6 mouse cellular contexts compared by ENCODE assay signal in genomic region chr12:20884104-20884503, GRCm38 (mm10).
A peak's percentile ranks its signal among the peaks of the same experiment; 100 is the strongest.
DNase-seq lines count a peak whose midpoint lies in the region; ATAC-seq and TF ChIP-seq lines count a peak whose summit lies in the region.
"Not testable (repeated sequence)": the region's sequence is repeated elsewhere in the genome, so short reads cannot be mapped to it uniquely, and the experiment has no call there.

No protein-coding gene starts in this region.

- H3K27me3 ChIP-seq in ES-Bruce4 (ENCODE audit: control insufficient read depth, insufficient read depth, low read length, poor library complexity, severe bottlenecking); heart, adult 2 months (ENCODE audit: control insufficient read depth, insufficient read depth, low read length); lung, embryonic 14.5 days (ENCODE audit: insufficient read depth, low read length); stomach, postnatal 0 days (ENCODE audit: control insufficient read depth, insufficient read depth, low read length): not testable (repeated sequence)

- TF ChIP-seq CTCF in ES-Bruce4 (IDR thresholded peaks at IDR 0.05; ENCODE audit: low read depth, low read length): peak; percentile 68
- peak; percentile 25; the same call in 1 of the 2 replicates for TF ChIP-seq CTCF in bone marrow macrophage, adult 2 months (IDR thresholded peaks at IDR 0.05; ENCODE audit: low read depth, low read length)
- TF ChIP-seq CTCF in heart, adult 2 months (IDR thresholded peaks at IDR 0.05): peak; percentile 15; the same call in 1 of the 2 replicates
- TF ChIP-seq CTCF in layer of hippocampus, adult 2 months (conservative IDR thresholded peaks at IDR 0.05): peak; percentile 48
- peak; percentile 38; the same call in 1 of the 2 replicates for TF ChIP-seq CTCF in lung, embryonic 14.5 days (IDR thresholded peaks at IDR 0.05; ENCODE audit: low read depth)
- TF ChIP-seq CTCF in stomach, postnatal 0 days (IDR thresholded peaks at IDR 0.05; ENCODE audit: low read depth): peak; percentile 12; the same call in 1 of the 2 replicates

- intact Hi-C loops in heart, adult 2 months (cut with DNase I): not testable (repeated sequence)

- H3K79me2 ChIP-seq in heart, adult 2 months (replicated peaks; ENCODE audit: control insufficient read depth, insufficient read depth, low read length): not testable (repeated sequence)

- not testable (repeated sequence) for H3K4me3 ChIP-seq in ES-Bruce4 (ENCODE audit: low read depth, low read length); bone marrow macrophage, adult 2 months (ENCODE audit: insufficient read depth, low read length); heart, adult 2 months; layer of hippocampus, adult 2 months; lung, embryonic 14.5 days (ENCODE audit: low read depth, low read length); stomach, postnatal 0 days (ENCODE audit: low read depth, low read length)

- not testable (repeated sequence) for TF ChIP-seq POLR2A in ES-Bruce4 (IDR thresholded peaks at IDR 0.05; ENCODE audit: insufficient read depth, low read length); bone marrow macrophage, adult 2 months (IDR thresholded peaks at IDR 0.05; ENCODE audit: borderline replicate concordance, low read depth, low read length); heart, adult 2 months (IDR thresholded peaks at IDR 0.05; ENCODE audit: insufficient read depth, low read depth, low read length)

- H3K36me3 ChIP-seq in ES-Bruce4 (ENCODE audit: control insufficient read depth, insufficient read depth, low read length, poor library complexity, severe bottlenecking); heart, adult 2 months (ENCODE audit: control insufficient read depth, insufficient read depth, low read length); lung, embryonic 14.5 days (ENCODE audit: insufficient read depth); stomach, postnatal 0 days (ENCODE audit: control insufficient read depth, insufficient read depth, low read length): not testable (repeated sequence)

- ATAC-seq in lung, embryonic 14.5 days (ENCODE audit: insufficient read depth); stomach, postnatal 0 days (ENCODE audit: low FRiP score, low TSS enrichment): not testable (repeated sequence)

- DNase-seq in heart, adult 2 months; layer of hippocampus, adult 2 months (ENCODE audit: low spot score in 2 of 2); lung, embryonic 14.5 days; stomach, postnatal 0 days (ENCODE audit: low spot score): not testable (repeated sequence)

- not testable (repeated sequence) for H3K9me3 ChIP-seq in ES-Bruce4 (replicated peaks; ENCODE audit: control insufficient read depth, insufficient read depth, low read length, poor library complexity, severe bottlenecking); lung, embryonic 14.5 days (ENCODE audit: low read depth, low read length); stomach, postnatal 0 days (ENCODE audit: control insufficient read depth, low read length)

- not testable (repeated sequence) for TF ChIP-seq EP300 in ES-Bruce4 (IDR thresholded peaks at IDR 0.05; ENCODE audit: insufficient read depth, low read depth, low read length); heart, adult 2 months (IDR thresholded peaks at IDR 0.05; ENCODE audit: insufficient read depth, low read depth, low read length); stomach, postnatal 0 days (optimal IDR thresholded peaks at IDR 0.05)

- WGBS in heart, adult 2 months: 65% methylated on average over 6 of the region's 6 CpGs
- WGBS in lung, embryonic 14.5 days: 66% methylated on average over 6 of the region's 6 CpGs
- WGBS in stomach, postnatal 0 days: 72% methylated on average over 6 of the region's 6 CpGs

- H3K9ac ChIP-seq in ES-Bruce4 (ENCODE audit: low read depth, poor library complexity, severe bottlenecking); heart, adult 2 months (ENCODE audit: low read depth, low read length); lung, embryonic 14.5 days; stomach, postnatal 0 days (ENCODE audit: low read length): not testable (repeated sequence)

- H3K4me2 ChIP-seq in lung, embryonic 14.5 days; stomach, postnatal 0 days (replicated peaks; ENCODE audit: low read depth): not testable (repeated sequence)

- not testable (repeated sequence) for H3K4me1 ChIP-seq in ES-Bruce4 (ENCODE audit: control insufficient read depth, insufficient read depth, low read length); bone marrow macrophage, adult 2 months (ENCODE audit: control insufficient read depth, insufficient read depth, low read length); heart, adult 2 months (ENCODE audit: control insufficient read depth, insufficient read depth, low read length); lung, embryonic 14.5 days (ENCODE audit: insufficient read depth); stomach, postnatal 0 days (replicated peaks; ENCODE audit: control insufficient read depth, insufficient read depth)

- not testable (repeated sequence) for H3K27ac ChIP-seq in ES-Bruce4 (ENCODE audit: insufficient read depth, low read length); bone marrow macrophage, adult 2 months (ENCODE audit: insufficient read depth, low read depth, low read length); heart, adult 2 months; layer of hippocampus, adult 2 months; lung, embryonic 14.5 days (ENCODE audit: low read depth); stomach, postnatal 0 days (replicated peaks)

Comparison
In these comparisons a context has a peak if more than half of its experiments do, and no peak if none do; other contexts are left out.
1. CTCF ChIP-seq: peak in every context shown above with its lines; median percentile 68 in ES-Bruce4; 48 in layer of hippocampus, adult 2 months; 38 in lung, embryonic 14.5 days; 25 in bone marrow macrophage, adult 2 months; 15 in heart, adult 2 months; 12 in stomach, postnatal 0 days.